Mouse (Mus musculus): ENCODE measurements at regions not wholly inside any gene's neighbourhood (a gene's known extent, or its start where the extent isn't known, plus 50 kb on each side); places are given as distances from the start of the nearest gene placed in this dataset.

- DNase-seq (ENCODE audit: low spot score), result no peak
Measured at GRCm38 (mm10) chr1:35331602-35332339, 482.0 kb downstream of the Plekhb2 start.

GRCm38 (mm10) chr1:35332340-35332684 lies 482.5 kb downstream of the Plekhb2 start:
- DNase-seq (ENCODE audit: low spot score), result no peak

- DNase-seq (ENCODE audit: low spot score), result no peak
Measured at GRCm38 (mm10) chr1:35337647-35338046, 487.9 kb downstream of the Plekhb2 start.

- DNase-seq (ENCODE audit: low spot score), result no peak
Measured at GRCm38 (mm10) chr1:35338184-35338583, 488.4 kb downstream of the Plekhb2 start.

GRCm38 (mm10) chr1:35344539-35344938 lies 494.8 kb downstream of the Plekhb2 start:
- no peak for DNase-seq (ENCODE audit: low spot score)

- DNase-seq (ENCODE audit: low spot score), result no peak
Measured at GRCm38 (mm10) chr1:35348294-35348693, 498.5 kb downstream of the Plekhb2 start.

- DNase-seq (ENCODE audit: low spot score), result no peak
Measured at GRCm38 (mm10) chr1:35358981-35359380, 509.2 kb downstream of the Plekhb2 start.

GRCm38 (mm10) chr1:35361465-35361864 lies 511.7 kb downstream of the Plekhb2 start:
- no peak for DNase-seq (ENCODE audit: low spot score)

- DNase-seq (ENCODE audit: low spot score), result no peak
Measured at GRCm38 (mm10) chr1:35362836-35363235, 513.1 kb downstream of the Plekhb2 start.

GRCm38 (mm10) chr1:35366559-35366958 lies 516.8 kb downstream of the Plekhb2 start:
- DNase-seq (ENCODE audit: low spot score), result no peak

GRCm38 (mm10) chr1:35372751-35373150 lies 523.0 kb downstream of the Plekhb2 start:
- DNase-seq (ENCODE audit: low spot score), result no peak

GRCm38 (mm10) chr1:35380633-35381385 lies 531.0 kb downstream of the Plekhb2 start:
- DNase-seq (ENCODE audit: low spot score), result no peak

- DNase-seq (ENCODE audit: low spot score), result peak; percentile 78
Measured at GRCm38 (mm10) chr1:35385430-35385829, 535.7 kb downstream of the Plekhb2 start.

- DNase-seq (ENCODE audit: low spot score), result peak; percentile 18
Measured at GRCm38 (mm10) chr1:35388181-35388580, 538.4 kb downstream of the Plekhb2 start.

- no peak for DNase-seq (ENCODE audit: low spot score)
Measured at GRCm38 (mm10) chr1:35390371-35390770, 540.6 kb downstream of the Plekhb2 start.

- no peak for DNase-seq (ENCODE audit: low spot score)
Measured at GRCm38 (mm10) chr1:35390858-35391586, 541.2 kb downstream of the Plekhb2 start.

GRCm38 (mm10) chr1:35393550-35394118 lies 543.9 kb downstream of the Plekhb2 start:
- DNase-seq (ENCODE audit: low spot score), result no peak

- DNase-seq (ENCODE audit: low spot score), result no peak
Measured at GRCm38 (mm10) chr1:35400674-35401359, 551.0 kb downstream of the Plekhb2 start.

GRCm38 (mm10) chr1:35402995-35403394 lies 553.2 kb downstream of the Plekhb2 start:
- DNase-seq (ENCODE audit: low spot score), result no peak

GRCm38 (mm10) chr1:35405418-35405817 lies 555.6 kb downstream of the Plekhb2 start:
- no peak for DNase-seq (ENCODE audit: low spot score)

GRCm38 (mm10) chr1:35415646-35416045 lies 565.9 kb downstream of the Plekhb2 start:
- no peak for DNase-seq (ENCODE audit: low spot score)
